Comparison of ENCODE assay signal across 9 mouse cellular contexts in the genomic region with DNA sequence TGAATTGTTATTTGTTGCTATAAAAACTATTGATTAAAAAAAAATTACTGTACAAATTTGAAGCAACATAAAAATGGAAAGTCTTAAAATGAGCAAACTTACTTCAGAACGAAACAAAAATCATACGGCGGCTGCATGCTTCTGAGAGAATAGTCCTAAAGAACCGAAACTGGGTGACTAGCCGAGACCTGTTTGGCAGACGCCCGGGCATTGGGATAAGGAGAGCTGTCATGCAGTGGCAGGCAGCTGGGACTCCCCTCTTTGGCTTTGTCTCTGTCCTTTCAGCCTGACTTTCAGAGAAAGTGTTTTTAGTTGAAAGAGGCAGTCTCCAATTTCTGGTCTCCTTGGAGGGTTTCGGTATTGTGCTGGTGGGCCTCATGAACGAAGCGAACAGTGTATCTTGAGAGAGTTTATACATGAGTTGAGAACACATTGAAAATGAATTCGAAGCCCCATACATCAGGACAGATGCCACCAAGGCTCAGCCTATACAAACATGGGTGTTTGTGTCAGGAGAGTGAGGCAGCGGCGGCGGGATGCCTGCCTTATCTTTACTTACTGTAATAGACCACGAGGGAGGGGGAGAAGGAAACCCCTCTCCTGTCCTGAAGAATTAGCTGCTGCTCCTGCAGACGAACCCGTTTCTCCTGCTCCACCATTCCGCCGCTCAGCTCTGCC. TPM values are rescaled to one million over a fixed set of nuclear protein-coding genes. Genes with fewer than 3 reads are reported as not detected.
DNase-seq lines count a peak whose midpoint lies in the region; ATAC-seq and TF ChIP-seq lines count a peak whose summit lies in the region.
"Had no signal": no experiment of that assay in that cellular context is flagged by ENCODE, and none has a peak within 500 bp of the region (broad histone marks: within the 10 kb centered on the region; RNA-seq: fewer than 3 reads in every experiment).

No protein-coding gene starts in this region.

- H3K27me3 ChIP-seq in heart, embryonic 16.5 days (ENCODE audit: control insufficient read depth, insufficient read depth, low read length): 0 out of 2 replicates have a peak, but pooled peaks cover 2% of the 10 kb centered on the region
- no peaks in the 10 kb centered on the region for H3K27me3 ChIP-seq in hindbrain, embryonic 15.5 days
- no peaks in the 10 kb centered on the region; the same call in 1 of the 2 replicates for H3K27me3 ChIP-seq in midbrain, embryonic 14.5 days (ENCODE audit: control insufficient read depth, insufficient read depth, low read length)
- H3K27me3 ChIP-seq: Patski had no signal

- peak overlapping the region; percentile 60 for H3K9ac ChIP-seq in heart, embryonic 16.5 days (ENCODE audit: low read length)
- peak overlapping the region; percentile 36 for H3K9ac ChIP-seq in hindbrain, embryonic 15.5 days
- peak overlapping the region; percentile 31; the same call in 1 of the 2 replicates for H3K9ac ChIP-seq in midbrain, embryonic 14.5 days (replicated peaks; ENCODE audit: low read length)

- no peak for TF ChIP-seq CTCF in cortical plate, adult 2 months (IDR thresholded peaks at IDR 0.05; ENCODE audit: extremely low read depth, insufficient read depth, low read length)

- no peak for TF ChIP-seq POLR2A in cortical plate, adult 2 months (IDR thresholded peaks at IDR 0.05; ENCODE audit: extremely low read depth, insufficient read depth, low read length)

- H3K36me3 ChIP-seq in heart, embryonic 16.5 days (ENCODE audit: control insufficient read depth, insufficient read depth): no peaks in the 10 kb centered on the region
- H3K36me3 ChIP-seq in hindbrain, embryonic 15.5 days: no peaks in the 10 kb centered on the region
- H3K36me3 ChIP-seq in midbrain, embryonic 14.5 days (ENCODE audit: control insufficient read depth, insufficient read depth, low read length): no peaks in the 10 kb centered on the region

- peak overlapping the region; percentile 41 for H3K4me3 ChIP-seq in heart, embryonic 16.5 days (ENCODE audit: low read length)
- peak overlapping the region; percentile 55 for H3K4me3 ChIP-seq in cortical plate, adult 2 months (ENCODE audit: insufficient read depth, low read length)
- peak overlapping the region; percentile 38 for H3K4me3 ChIP-seq in hindbrain, embryonic 15.5 days
- H3K4me3 ChIP-seq in midbrain, embryonic 14.5 days (replicated peaks; ENCODE audit: low read depth, low read length): peak overlapping the region; percentile 31

- peak overlapping the region; percentile 44 for H3K27ac ChIP-seq in heart, embryonic 16.5 days (ENCODE audit: low read length)
- H3K27ac ChIP-seq in cortical plate, adult 2 months (ENCODE audit: insufficient read depth, low read length): no peak overlapping the region
- H3K27ac ChIP-seq in hindbrain, embryonic 15.5 days (replicated peaks): peak overlapping the region; percentile 58
- H3K27ac ChIP-seq in midbrain, embryonic 14.5 days (replicated peaks; ENCODE audit: low read depth, low read length): 0 out of 2 replicates have a peak overlapping the region, but pooled peaks have one; percentile 14

- no peak for DNase-seq in heart, postnatal 4 days
- DNase-seq in midbrain, embryonic 14.5 days: peak; percentile 43
- DNase-seq in thymus, postnatal 10 days (ENCODE audit: low spot score in 2 of 2): no peak
- DNase-seq in kidney, postnatal 4 days: no peak
- no peak for DNase-seq in adrenal gland, postnatal 25 days

- ATAC-seq in heart, embryonic 16.5 days (replicated peaks; ENCODE audit: extremely low read depth, insufficient read depth, low FRiP score): no peak
- ATAC-seq in hindbrain, embryonic 15.5 days (ENCODE audit: low FRiP score, low read depth): peak; percentile 49
- peak; percentile 12 for ATAC-seq in midbrain, embryonic 14.5 days (ENCODE audit: low FRiP score, low TSS enrichment)
- ATAC-seq: Patski had no signal

- peaks cover 10% of the 10 kb centered on the region; the same call in 1 of the 2 replicates for H3K4me1 ChIP-seq in heart, embryonic 16.5 days (ENCODE audit: control insufficient read depth, insufficient read depth, low read length)
- peaks cover 7% of the 10 kb centered on the region for H3K4me1 ChIP-seq in cortical plate, adult 2 months (ENCODE audit: control insufficient read depth, insufficient read depth, low read length)
- peaks cover 21% of the 10 kb centered on the region for H3K4me1 ChIP-seq in hindbrain, embryonic 15.5 days (replicated peaks)
- H3K4me1 ChIP-seq in midbrain, embryonic 14.5 days (ENCODE audit: control insufficient read depth, insufficient read depth, low read length): peaks cover 10% of the 10 kb centered on the region

- 0 out of 2 replicates have a peak, but pooled peaks cover 2% of the 10 kb centered on the region for H3K9me3 ChIP-seq in heart, embryonic 16.5 days (replicated peaks; ENCODE audit: control insufficient read depth, low read length)
- no peaks in the 10 kb centered on the region for H3K9me3 ChIP-seq in hindbrain, embryonic 15.5 days
- no peaks in the 10 kb centered on the region for H3K9me3 ChIP-seq in midbrain, embryonic 14.5 days (ENCODE audit: control insufficient read depth, low read length)

- H3K4me2 ChIP-seq in heart, embryonic 16.5 days (ENCODE audit: low read depth, low read length): peak overlapping the region; percentile 68
- H3K4me2 ChIP-seq in hindbrain, embryonic 15.5 days: peak overlapping the region; percentile 74
- peak overlapping the region; percentile 60 for H3K4me2 ChIP-seq in midbrain, embryonic 14.5 days (ENCODE audit: low read length)

- 24% methylated on average over 19 of the region's 19 CpGs for WGBS in heart, embryonic 16.5 days
- 18% methylated on average over 19 of the region's 19 CpGs for WGBS in hindbrain, embryonic 15.5 days
- WGBS in midbrain, embryonic 14.5 days: 20% methylated on average over 19 of the region's 19 CpGs

RNA-seq across cellular contexts. Expression of a gene that starts 21.8 kb away (rescaled TPM):
- 7.6 and 7.8 TPM in 2 replicates for polyA plus RNA-seq in heart, embryonic 16.5 days (2015; fragmentation: Nextera tagmentation; extraction: Ambion mirVana)
- 1 to 10 TPM; 9.1 to 9.7 TPM for total RNA-seq in heart, postnatal 4 days (2021)
- polyA plus RNA-seq in cortical plate, adult 2 months (2012; rRNA removed): 86.5 and 91.4 TPM in 2 replicates
- polyA plus RNA-seq in hindbrain, embryonic 15.5 days (2015; fragmentation: Nextera tagmentation; extraction: Ambion mirVana): 10.3 and 10.7 TPM in 2 replicates
- polyA plus RNA-seq in midbrain, embryonic 14.5 days (2014; fragmentation: Nextera tagmentation; extraction: Ambion mirVana): 5.2 and 5.3 TPM in 2 replicates
- 20.0 and 23.4 TPM in 2 replicates for total RNA-seq in adrenal gland, postnatal 25 days (2021)
